Mouse (Mus musculus): ENCODE results near the gene Srebf1. TPM values are rescaled to one million over a fixed set of nuclear protein-coding genes. Genes with fewer than 3 reads are reported as not detected.

Gene Srebf1
- polyA plus RNA-seq, 1 experiment from 2014 or later = 88.1 TPM

DNA sequence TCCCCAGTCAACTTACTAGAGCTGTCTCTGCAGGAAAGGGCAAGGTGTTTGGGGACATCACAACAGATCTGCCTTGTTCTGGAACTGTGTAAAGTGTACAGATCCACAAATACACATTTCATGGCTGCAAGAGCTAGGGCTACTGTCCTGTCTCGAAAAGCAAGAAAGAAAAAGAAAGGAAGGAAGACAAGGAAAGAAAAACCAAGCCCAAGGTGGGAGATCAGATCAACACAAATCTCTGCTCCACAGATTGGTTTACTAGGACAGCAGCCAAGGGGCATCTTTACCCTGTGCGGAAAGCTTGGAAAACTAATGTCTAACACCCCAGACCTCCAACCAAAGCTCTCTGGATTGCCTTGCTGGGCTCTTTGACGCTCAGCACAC is 304 bp downstream of the Srebf1 start:
- 41% methylated on average over 3 of the region's 3 CpGs for WGBS
- no peak for TF ChIP-seq CTCF (IDR thresholded peaks at IDR 0.05; ENCODE audit: low read depth)

DNA sequence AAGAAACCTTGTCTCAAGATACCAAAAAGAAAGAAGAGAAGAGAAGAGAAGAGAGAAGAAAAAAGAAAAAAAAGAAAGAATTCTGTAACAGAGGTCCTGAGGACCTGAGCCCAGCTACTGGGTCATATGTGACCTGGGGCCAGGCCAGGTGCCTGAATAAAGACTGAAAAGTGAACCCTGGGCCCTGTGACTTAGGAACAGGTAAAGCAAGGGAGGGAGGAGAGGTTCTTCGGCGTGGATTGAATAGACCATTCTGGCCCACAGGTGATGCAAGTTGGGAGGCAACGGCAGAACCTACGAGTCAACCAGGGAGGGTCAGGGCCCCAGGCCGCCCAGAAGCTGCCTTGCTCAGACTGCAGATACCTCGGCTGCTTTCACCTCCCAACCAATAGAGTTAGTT is 956 bp downstream of the Srebf1 start:
- Histone ChIP-seq H3K9me3 (ENCODE audit: control insufficient read depth) (no peaks in the 10 kb centered on the region), H3K27me3 (replicated peaks; ENCODE audit: control insufficient read depth, insufficient read depth, low read length) (no peaks in the 10 kb centered on the region), H3K4me2 (replicated peaks; ENCODE audit: low read depth) (peak overlapping the region; percentile 1; the same call in 1 of the 2 replicates), H3K4me3 (ENCODE audit: low read depth, low read length) (no peak overlapping the region), H3K9ac (ENCODE audit: low read depth, low read length) (no peak overlapping the region), H3K36me3 (ENCODE audit: control insufficient read depth, insufficient read depth) (peaks cover 4% of the 10 kb centered on the region; the same call in 1 of the 2 replicates), H3K4me1 (replicated peaks; ENCODE audit: control insufficient read depth, insufficient read depth, low read length) (peaks cover 16% of the 10 kb centered on the region; the same call in 1 of the 2 replicates), H3K27ac (ENCODE audit: low read depth, low read length) (peak overlapping the region; percentile 95)
- ATAC-seq = no peak
- TF ChIP-seq CTCF (IDR thresholded peaks at IDR 0.05; ENCODE audit: low read depth) = no peak
- WGBS = 71% methylated on average over 6 of the region's 6 CpGs

More for the DNA sequence above, 304 bp downstream of the Srebf1 start:
- Histone ChIP-seq H3K27ac (ENCODE audit: low read depth, low read length) (peak overlapping the region; percentile 87; the same call in 1 of the 2 replicates), H3K4me3 (ENCODE audit: low read depth, low read length) (peak overlapping the region; percentile 34), H3K9me3 (ENCODE audit: control insufficient read depth) (no peaks in the 10 kb centered on the region), H3K36me3 (ENCODE audit: control insufficient read depth, insufficient read depth) (peaks cover 3% of the 10 kb centered on the region; the same call in 1 of the 2 replicates), H3K27me3 (replicated peaks; ENCODE audit: control insufficient read depth, insufficient read depth, low read length) (no peaks in the 10 kb centered on the region), H3K4me1 (replicated peaks; ENCODE audit: control insufficient read depth, insufficient read depth, low read length) (peaks cover 16% of the 10 kb centered on the region; the same call in 1 of the 2 replicates), H3K9ac (ENCODE audit: low read depth, low read length) (peak overlapping the region; percentile 61), H3K4me2 (replicated peaks; ENCODE audit: low read depth) (peak overlapping the region; percentile 73)
- no peak for ATAC-seq

- Histone ChIP-seq H3K36me3 (ENCODE audit: control insufficient read depth, insufficient read depth) (peaks cover 5% of the 10 kb centered on the region; the same call in 1 of the 2 replicates), H3K27me3 (replicated peaks; ENCODE audit: control insufficient read depth, insufficient read depth, low read length) (no peaks in the 10 kb centered on the region), H3K4me2 (replicated peaks; ENCODE audit: low read depth) (peak overlapping the region; percentile 83), H3K9ac (ENCODE audit: low read depth, low read length) (peak overlapping the region; percentile 79), H3K4me1 (replicated peaks; ENCODE audit: control insufficient read depth, insufficient read depth, low read length) (peaks cover 16% of the 10 kb centered on the region; the same call in 1 of the 2 replicates), H3K9me3 (ENCODE audit: control insufficient read depth) (no peaks in the 10 kb centered on the region), H3K27ac (ENCODE audit: low read depth, low read length) (peak overlapping the region; percentile 95), H3K4me3 (ENCODE audit: low read depth, low read length) (peak overlapping the region; percentile 63)
- peak; percentile 49 for ATAC-seq
- TF ChIP-seq CTCF (IDR thresholded peaks at IDR 0.05; ENCODE audit: low read depth) = no peak
- under 1% methylated on average over 46 of the region's 46 CpGs for WGBS
Measured at GRCm38 (mm10) chr11:60220291-60220804, 2.0 kb downstream of the Srebf1 start.

DNA sequence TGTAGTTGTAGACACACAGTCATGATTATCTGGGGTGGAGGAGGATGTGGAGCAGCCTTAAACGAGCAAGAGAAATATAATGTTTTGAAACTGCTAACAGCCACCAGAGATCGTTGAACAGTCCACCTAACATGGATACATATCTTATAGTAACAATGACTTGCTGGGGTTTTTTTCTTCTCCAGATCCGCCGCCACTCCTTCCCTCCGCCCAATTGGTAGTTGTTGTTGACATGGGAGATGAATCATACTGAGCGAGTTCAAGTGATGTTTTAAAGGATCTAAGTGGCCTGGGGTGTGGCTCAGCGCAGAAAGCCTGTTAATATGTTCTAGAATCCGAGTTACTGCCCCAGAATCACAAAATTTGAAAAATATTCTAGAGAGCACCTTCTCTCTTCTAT is 2.8 kb downstream of the Srebf1 start:
- no peak for ATAC-seq
- TF ChIP-seq CTCF (IDR thresholded peaks at IDR 0.05; ENCODE audit: low read depth) = no peak
- Histone ChIP-seq H3K27ac (ENCODE audit: low read depth, low read length) (peak overlapping the region; percentile 95), H3K9me3 (ENCODE audit: control insufficient read depth) (no peaks in the 10 kb centered on the region), H3K4me1 (replicated peaks; ENCODE audit: control insufficient read depth, insufficient read depth, low read length) (peaks cover 16% of the 10 kb centered on the region; the same call in 1 of the 2 replicates), H3K27me3 (replicated peaks; ENCODE audit: control insufficient read depth, insufficient read depth, low read length) (no peaks in the 10 kb centered on the region), H3K4me3 (ENCODE audit: low read depth, low read length) (peak overlapping the region; percentile 63), H3K9ac (ENCODE audit: low read depth, low read length) (peak overlapping the region; percentile 79), H3K36me3 (ENCODE audit: control insufficient read depth, insufficient read depth) (peaks cover 5% of the 10 kb centered on the region; the same call in 1 of the 2 replicates), H3K4me2 (replicated peaks; ENCODE audit: low read depth) (peak overlapping the region; percentile 83)
- 8% methylated on average over 8 of the region's 8 CpGs for WGBS

GRCm38 (mm10) chr11:60217467-60217866 is 4.9 kb downstream of the Srebf1 start:
- Histone ChIP-seq H3K36me3 (ENCODE audit: control insufficient read depth, insufficient read depth) (peaks cover 5% of the 10 kb centered on the region; the same call in 1 of the 2 replicates), H3K4me1 (replicated peaks; ENCODE audit: control insufficient read depth, insufficient read depth, low read length) (peaks cover 13% of the 10 kb centered on the region; the same call in 1 of the 2 replicates)

GRCm38 (mm10) chr11:60216671-60217070 is 5.7 kb downstream of the Srebf1 start:
- no peak for ATAC-seq
- Histone ChIP-seq H3K9ac (ENCODE audit: low read depth, low read length) (no peak overlapping the region), H3K9me3 (ENCODE audit: control insufficient read depth) (no peaks in the 10 kb centered on the region), H3K4me3 (ENCODE audit: low read depth, low read length) (no peak overlapping the region), H3K27ac (ENCODE audit: low read depth, low read length) (0 out of 2 replicates have a peak overlapping the region, but pooled peaks have one; percentile 60), H3K4me1 (replicated peaks; ENCODE audit: control insufficient read depth, insufficient read depth, low read length) (peaks cover 13% of the 10 kb centered on the region; the same call in 1 of the 2 replicates), H3K36me3 (ENCODE audit: control insufficient read depth, insufficient read depth) (peaks cover 5% of the 10 kb centered on the region; the same call in 1 of the 2 replicates), H3K4me2 (replicated peaks; ENCODE audit: low read depth) (no peak overlapping the region), H3K27me3 (replicated peaks; ENCODE audit: control insufficient read depth, insufficient read depth, low read length) (no peaks in the 10 kb centered on the region)
- WGBS = 88% methylated on average over 1 of the region's 1 CpGs
- no peak for TF ChIP-seq CTCF (IDR thresholded peaks at IDR 0.05; ENCODE audit: low read depth)

More at GRCm38 (mm10) chr11:60217467-60217866, 4.9 kb downstream of the Srebf1 start:
- H3K27ac ChIP-seq (ENCODE audit: low read depth, low read length) = peak overlapping the region; percentile 71
- ATAC-seq = peak; percentile 55
- TF ChIP-seq CTCF (IDR thresholded peaks at IDR 0.05; ENCODE audit: low read depth) = no peak
- H3K9me3 ChIP-seq (ENCODE audit: control insufficient read depth) = no peaks in the 10 kb centered on the region
- H3K4me2 ChIP-seq (replicated peaks; ENCODE audit: low read depth) = 0 out of 2 replicates have a peak overlapping the region, but pooled peaks have one; percentile 10
- H3K9ac ChIP-seq (ENCODE audit: low read depth, low read length) = no peak overlapping the region
- WGBS = 34% methylated on average over 7 of the region's 7 CpGs
- H3K27me3 ChIP-seq (replicated peaks; ENCODE audit: control insufficient read depth, insufficient read depth, low read length) = no peaks in the 10 kb centered on the region
- no peak overlapping the region for H3K4me3 ChIP-seq (ENCODE audit: low read depth, low read length)
